In genomic region chr6:65600887-65601286, GRCm38 (mm10) we compare ENCODE assay signal across 17 mouse cellular contexts.
"Had no signal": no experiment of that assay in that cellular context is flagged by ENCODE, and none has a peak within 500 bp of the region (broad histone marks: within the 10 kb centered on the region; RNA-seq: fewer than 3 reads in every experiment).

No protein-coding gene starts in this region.

- H3K36me3 ChIP-seq: liver, embryonic 13.5 days; liver, embryonic 15.5 days; midbrain, embryonic 13.5 days; midbrain, embryonic 15.5 days; neural tube, embryonic 13.5 days; neural tube, embryonic 15.5 days had no signal

- H3K4me3 ChIP-seq: liver, embryonic 13.5 days; liver, embryonic 15.5 days; midbrain, embryonic 13.5 days; midbrain, embryonic 15.5 days; neural tube, embryonic 13.5 days; neural tube, embryonic 15.5 days had no signal

- H3K27me3 ChIP-seq: liver, embryonic 13.5 days; liver, embryonic 15.5 days; megakaryocyte, embryonic 14.5 days; midbrain, embryonic 15.5 days; neural tube, embryonic 13.5 days; neural tube, embryonic 15.5 days had no signal

- H3K9ac ChIP-seq: liver, embryonic 13.5 days; liver, embryonic 15.5 days; liver, postnatal 0 days; midbrain, embryonic 13.5 days; midbrain, embryonic 15.5 days; neural tube, embryonic 13.5 days; neural tube, embryonic 15.5 days had no signal

- H3K4me2 ChIP-seq: liver, embryonic 11.5 days; liver, embryonic 13.5 days; liver, embryonic 15.5 days; midbrain, embryonic 11.5 days; midbrain, embryonic 13.5 days; midbrain, embryonic 15.5 days; neural tube, embryonic 13.5 days; neural tube, embryonic 15.5 days had no signal

- H3K4me1 ChIP-seq: liver, embryonic 15.5 days; neural tube, embryonic 15.5 days had no signal

- H3K27ac ChIP-seq: liver, embryonic 13.5 days; liver, embryonic 15.5 days; midbrain, embryonic 13.5 days; midbrain, embryonic 15.5 days; neural tube, embryonic 13.5 days; neural tube, embryonic 15.5 days had no signal

- DNase-seq: liver, embryonic 13.5 days; liver, postnatal 0 days; right cerebral cortex, adult 18-20 months; right cerebral cortex, postnatal 25 days; right cerebral cortex, postnatal 4 days; spleen, adult 18-20 months; thymus, adult 18-20 months; thymus, postnatal 14 days; thymus, postnatal 36 days had no signal

- H3K9me3 ChIP-seq: liver, embryonic 13.5 days; liver, embryonic 15.5 days; megakaryocyte, embryonic 14.5 days; midbrain, embryonic 13.5 days; midbrain, embryonic 15.5 days; neural tube, embryonic 13.5 days; neural tube, embryonic 15.5 days had no signal

- ATAC-seq: liver, postnatal 0 days; midbrain, embryonic 15.5 days had no signal
